Mouse (Mus musculus) heart, postnatal 10 days (tissue): ENCODE results near the gene Ndufc1. TPM values are rescaled to one million over a fixed set of nuclear protein-coding genes. Genes with fewer than 3 reads are reported as not detected.
A peak's percentile ranks its signal among the peaks of the same experiment; 100 is the strongest.
"Not testable (repeated sequence)": the region's sequence is repeated elsewhere in the genome, so short reads cannot be mapped to it uniquely, and the experiment has no call there.

Experiments
- DNase-seq, 2 experiments: peaks; one replicate each; pipeline ENCODE4 v3.0.0; 2021
- intact Hi-C: fragments of 180-260 bp; cut with DNase I; formaldehyde crosslinking; loops from one replicate; pipeline ENCODE4 v1.15.1; 2025
- total RNA-seq, 2 experiments: library from RNA; stranded (reverse); gene quantifications; 2 replicates each; pipeline ENCODE4 v1.2.3; 2021

Ndufc1 gene
- total RNA-seq, 2 experiments from 2014 or later: 1,294 to 1,362 TPM

DNA sequence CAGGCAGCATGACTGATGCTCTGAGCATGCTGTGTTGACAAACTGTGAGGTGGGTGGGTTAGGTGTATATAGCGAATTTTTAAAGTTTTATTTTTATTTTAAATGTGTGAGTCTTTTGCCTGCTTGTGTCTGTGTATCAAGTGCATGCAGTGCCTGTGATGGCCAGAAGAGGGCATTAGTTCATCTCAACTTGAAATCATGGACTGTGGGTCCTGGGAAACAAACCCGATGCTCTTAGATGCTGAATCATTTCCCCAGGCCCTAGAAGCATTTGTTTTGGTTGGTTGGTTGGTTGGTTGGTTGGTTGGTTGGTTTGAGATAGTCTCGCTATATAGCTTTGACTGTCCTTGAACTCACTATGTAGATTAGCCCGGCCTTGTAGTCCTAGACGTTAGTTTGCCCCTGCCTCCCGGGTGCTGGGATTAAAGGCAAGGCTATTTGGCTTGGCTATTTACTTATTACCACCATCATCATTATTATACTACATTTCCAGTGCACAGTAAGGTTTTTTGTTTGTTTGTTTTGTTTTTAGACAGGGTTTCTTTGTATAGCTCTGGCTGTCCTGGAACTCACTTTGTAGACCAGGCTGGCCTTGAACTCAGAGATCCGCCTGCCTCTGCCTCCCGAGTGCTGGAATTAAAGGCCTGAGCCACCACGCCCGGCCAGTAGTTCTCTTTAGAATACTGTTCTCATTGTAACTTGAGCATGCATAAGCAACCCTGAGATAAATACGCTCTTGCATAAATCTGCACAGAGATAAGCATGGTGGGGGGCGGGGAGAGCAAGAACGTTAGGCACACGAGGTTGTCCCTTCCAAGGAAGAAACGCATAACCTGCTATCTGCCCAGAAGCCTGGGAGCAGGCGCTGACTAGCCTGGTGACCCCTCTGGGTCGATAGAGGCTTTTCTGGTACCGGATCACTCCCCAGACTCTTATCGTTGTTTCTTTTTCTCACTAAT lies 33.2 kb downstream of the Ndufc1 start:
- intact Hi-C loops: no loop called here

GRCm38 (mm10) chr3:51373544-51373943 lies 35.2 kb downstream of the Ndufc1 start:
- no peak for DNase-seq
- intact Hi-C loops: no loop called here

More for the DNA sequence above, 33.2 kb downstream of the Ndufc1 start:
- DNase-seq: peak; percentile 48 to 77

GRCm38 (mm10) chr3:51372883-51373282 lies 35.9 kb downstream of the Ndufc1 start:
- intact Hi-C loops: no loop called here
- DNase-seq: no peak

GRCm38 (mm10) chr3:51371826-51372225 lies 37.0 kb downstream of the Ndufc1 start:
- intact Hi-C loops: no loop called here

GRCm38 (mm10) chr3:51368011-51368410 lies 40.8 kb downstream of the Ndufc1 start:
- DNase-seq: no peak
- intact Hi-C loops: no loop called here

More at GRCm38 (mm10) chr3:51371826-51372225, 37.0 kb downstream of the Ndufc1 start:
- no peak for DNase-seq

- DNase-seq: no peak
- intact Hi-C loops: no loop called here
Measured at GRCm38 (mm10) chr3:51366926-51367325, 41.9 kb downstream of the Ndufc1 start.

GRCm38 (mm10) chr3:51365517-51365882 lies 43.3 kb downstream of the Ndufc1 start:
- DNase-seq: no peak
- intact Hi-C loops: loop anchor here (1.0 kb wide), 2 partner anchors 76 to 131 kb away; no protein-coding TSS in a partner anchor

- peak; percentile 88 to 89 for DNase-seq
- intact Hi-C loops: loop anchor here (1.0 kb wide), 2 partner anchors 76 to 131 kb away; no protein-coding TSS in a partner anchor
Measured at GRCm38 (mm10) chr3:51364703-51365516, 43.9 kb downstream of the Ndufc1 start.

- intact Hi-C loops: no loop called here
- DNase-seq: no peak
Measured at GRCm38 (mm10) chr3:51361066-51361465, 47.7 kb downstream of the Ndufc1 start.

DNA sequence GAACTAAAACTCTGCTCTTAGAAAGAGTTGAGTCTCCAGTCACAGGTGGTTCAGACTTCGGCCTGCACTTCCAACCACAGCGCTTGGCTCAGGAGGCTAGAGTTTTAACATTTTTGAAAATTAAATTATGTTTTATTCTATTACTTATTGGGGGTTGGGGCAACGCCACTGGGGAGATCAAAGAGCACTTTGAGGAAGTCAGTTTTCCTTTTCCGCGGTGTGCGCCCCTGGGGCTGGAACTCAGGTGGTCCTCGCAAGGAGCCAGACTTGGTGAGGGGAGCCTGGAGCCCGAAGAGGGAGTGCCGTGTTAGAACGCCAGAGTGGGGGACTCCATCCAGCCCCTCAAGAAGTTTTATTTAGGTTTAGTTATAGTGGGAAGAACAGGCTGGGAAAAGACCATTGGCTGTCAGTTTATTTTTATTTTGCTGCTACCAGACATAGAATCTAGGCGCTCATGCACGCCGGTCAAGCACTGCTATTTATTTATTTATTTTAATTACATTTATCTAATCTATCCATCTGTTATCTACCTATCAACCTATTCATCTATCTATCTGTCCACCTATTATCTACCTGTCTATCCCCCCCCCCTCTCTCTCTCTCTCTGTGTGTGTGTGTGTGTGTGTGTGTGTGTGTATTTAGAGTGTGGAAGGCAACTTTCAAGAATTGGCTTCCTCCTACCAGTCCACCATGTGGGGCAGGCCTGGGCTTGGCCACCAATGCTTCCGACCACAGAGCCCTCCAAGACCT lies 49.1 kb downstream of the Ndufc1 start:
- DNase-seq: no peak
- intact Hi-C loops: loop anchor here (10.0 kb wide), 1 partner anchor 205 kb away; no protein-coding TSS in a partner anchor

- peak; percentile 69 to 73 for DNase-seq
- intact Hi-C loops: loop anchor here (10.0 kb wide), 1 partner anchor 204 kb away; no protein-coding TSS in a partner anchor
Measured at GRCm38 (mm10) chr3:51358660-51359557, 49.9 kb downstream of the Ndufc1 start.

DNA sequence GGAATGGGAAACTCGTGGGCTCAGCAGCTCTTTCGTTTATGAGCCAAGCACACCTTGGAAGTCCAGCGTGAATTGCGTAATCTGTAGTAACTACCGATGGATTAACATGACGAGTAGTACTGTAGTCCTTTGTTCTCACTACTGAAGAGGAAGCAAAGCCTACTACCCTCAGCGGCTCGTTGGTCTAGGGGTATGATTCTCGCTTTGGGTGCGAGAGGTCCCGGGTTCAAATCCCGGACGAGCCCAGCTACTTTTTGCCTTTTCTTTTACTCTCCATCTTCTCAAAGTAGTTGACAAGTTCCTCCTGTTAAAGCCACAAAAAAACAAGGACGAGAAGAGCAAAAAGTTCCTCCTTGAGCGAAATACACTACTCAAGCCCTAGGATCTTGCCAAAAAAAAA lies 50.6 kb downstream of the Ndufc1 start:
- peak; percentile 72 to 73 for DNase-seq
- intact Hi-C loops: loop anchor here (10.0 kb wide), 1 partner anchor 203 kb away; no protein-coding TSS in a partner anchor

DNA sequence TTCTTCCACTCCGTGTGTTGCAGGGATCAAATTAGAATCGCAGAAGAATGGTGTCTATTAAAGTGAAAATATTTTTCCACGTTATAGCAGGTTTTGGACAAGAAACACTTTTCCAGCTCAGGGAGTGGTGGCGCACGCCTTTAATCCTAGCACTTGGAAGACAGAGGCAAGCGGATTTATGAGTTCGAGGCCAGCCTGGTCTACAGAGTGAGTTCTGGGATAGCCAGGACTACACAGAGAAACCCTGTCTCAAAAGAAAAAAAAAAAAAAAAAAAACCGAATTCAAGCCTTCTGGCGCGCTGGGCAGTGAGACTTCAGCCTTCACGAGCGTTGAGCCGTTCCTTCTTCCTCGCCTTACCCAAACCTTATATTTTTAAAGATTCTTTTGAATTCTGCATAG lies 51.2 kb downstream of the Ndufc1 start:
- intact Hi-C loops: loop anchor here (10.0 kb wide), 1 partner anchor 203 kb away; no protein-coding TSS in a partner anchor
- DNase-seq: no peak

- intact Hi-C loops: loop anchor here (10.0 kb wide), 1 partner anchor 202 kb away; no protein-coding TSS in a partner anchor
- no peak for DNase-seq
Measured at GRCm38 (mm10) chr3:51357078-51357477, 51.7 kb downstream of the Ndufc1 start.

GRCm38 (mm10) chr3:51354956-51355355 lies 53.8 kb downstream of the Ndufc1 start:
- intact Hi-C loops: loop anchor here (10.0 kb wide), 1 partner anchor 200 kb away; no protein-coding TSS in a partner anchor
- not testable (repeated sequence) for DNase-seq
